Mouse (Mus musculus): Measurements from ENCODE around the gene Mybph.

The Mybph gene

DNA sequence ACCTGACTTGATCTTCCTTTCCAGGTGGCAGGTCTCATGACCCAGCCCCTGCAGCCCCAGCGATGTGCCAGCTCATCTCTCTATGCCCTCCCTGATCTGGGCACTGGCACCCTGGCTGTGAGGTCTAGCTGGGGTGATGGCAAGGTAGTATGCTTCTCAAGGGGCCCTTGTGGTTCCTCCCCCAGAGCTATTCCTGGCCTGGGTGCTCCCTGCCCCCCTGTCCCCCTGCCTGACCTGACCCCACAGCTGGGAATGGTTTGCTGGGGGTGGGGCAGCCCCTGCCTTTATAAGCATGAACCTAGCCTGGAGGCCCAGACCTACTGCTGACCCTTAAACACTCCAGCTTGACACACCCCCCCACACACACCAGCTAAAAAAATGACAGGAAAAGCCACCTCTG lies at the start of gene Mybph:
TSS of gene Mybph (plus strand) at position 323 of the 400 bp plus-strand sequence.
- no peak for DNase-seq (ENCODE audit: low read depth, low spot score)

DNA sequence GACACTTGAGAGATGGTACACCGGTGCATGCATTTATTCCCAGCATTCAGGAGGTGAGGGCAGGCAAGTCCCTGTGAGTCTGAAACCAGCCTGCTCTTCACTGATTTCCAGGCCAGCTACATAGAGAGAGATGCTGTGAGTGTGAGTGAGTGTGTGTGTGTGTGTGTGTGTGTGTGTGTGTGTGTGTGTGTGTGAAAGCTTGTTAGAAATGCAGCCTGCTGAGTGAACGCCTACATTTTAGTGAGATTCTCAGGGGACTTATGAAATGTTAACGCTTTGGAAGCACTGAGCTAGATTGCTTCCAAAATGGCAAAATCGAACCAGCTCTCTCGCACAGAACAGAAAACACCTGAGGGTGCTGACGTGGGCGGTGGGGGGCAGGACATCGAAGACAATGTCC lies 47.2 kb upstream of the Mybph start:
- DNase-seq (ENCODE audit: low read depth, low spot score): no peak

DNA sequence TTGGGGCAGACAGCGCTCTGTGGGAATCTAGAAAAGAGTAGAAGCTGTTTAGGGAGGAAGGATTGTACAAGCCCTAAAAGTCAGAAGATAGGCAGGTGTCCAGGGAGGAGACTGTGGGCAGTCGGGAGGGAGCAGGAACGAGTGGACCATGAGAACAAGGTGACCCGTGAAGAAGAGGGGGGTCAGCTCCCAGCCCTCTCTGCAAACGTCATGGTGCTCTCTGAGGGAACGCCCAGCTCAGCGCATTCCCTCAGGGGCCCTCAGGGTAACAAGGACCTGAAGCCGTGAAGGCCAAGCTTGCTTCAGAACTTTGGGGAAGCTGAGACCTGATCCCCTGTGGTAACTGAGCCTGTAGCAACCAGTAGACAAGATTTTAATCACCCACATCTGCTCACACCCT lies 43.2 kb upstream of the Mybph start:
- DNase-seq (ENCODE audit: low read depth, low spot score): no peak

DNA sequence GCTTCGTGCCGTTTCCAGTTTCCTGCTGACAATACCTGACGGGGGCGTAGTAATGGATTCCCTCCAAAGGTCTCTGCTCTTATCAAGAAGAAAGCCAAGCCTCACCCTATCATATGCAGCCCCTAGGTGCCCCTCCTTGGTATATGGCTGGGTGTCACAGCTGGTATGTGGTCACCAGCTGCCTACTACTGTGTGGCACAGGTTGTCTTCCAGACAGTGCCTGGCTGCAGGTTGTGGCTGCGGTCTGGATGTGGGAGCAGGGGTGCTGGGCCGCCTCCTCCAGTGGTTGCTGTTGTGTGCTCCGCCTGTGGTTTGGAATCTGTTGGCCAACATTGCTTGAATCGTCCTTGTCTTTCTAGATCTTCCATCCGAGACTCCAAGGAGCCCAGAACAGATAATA lies 42.5 kb upstream of the Mybph start:
- no peak for DNase-seq (ENCODE audit: low read depth, low spot score)

DNA sequence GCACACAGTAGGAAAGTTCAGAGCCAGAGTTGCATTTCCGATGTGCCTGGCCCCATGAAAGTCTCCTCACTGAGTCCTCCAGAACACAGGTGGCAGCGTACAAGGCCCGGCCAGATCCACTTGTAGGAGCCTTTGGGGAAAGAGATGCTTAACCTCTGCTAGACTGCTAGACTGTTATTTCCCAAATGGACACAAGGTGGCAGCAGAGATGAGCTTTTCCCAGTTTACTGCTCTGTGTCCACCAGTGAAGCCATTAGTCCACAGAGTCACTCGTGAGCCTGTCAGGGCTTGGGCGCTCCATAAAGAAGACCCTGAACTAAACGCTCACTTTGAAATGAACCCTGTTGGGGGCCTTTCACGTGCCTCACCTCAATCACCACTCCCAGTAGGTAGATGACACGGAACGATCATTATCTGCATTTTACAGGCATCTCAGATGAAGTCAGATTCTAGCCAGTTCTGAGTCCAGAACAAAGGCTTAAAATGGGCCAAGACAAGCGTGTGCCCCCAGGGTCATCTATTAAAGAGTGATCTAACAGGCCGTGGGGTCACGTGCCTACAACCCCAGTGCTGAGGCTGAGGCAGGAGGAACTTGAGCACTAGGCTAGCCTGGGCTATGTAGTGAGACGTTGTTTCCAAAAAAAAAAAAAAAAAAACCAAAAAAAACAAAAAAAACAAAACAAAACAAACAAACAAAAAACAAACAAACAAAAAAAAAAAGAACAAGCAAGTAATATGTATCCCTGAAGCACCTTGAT lies 41.4 kb upstream of the Mybph start:
- peak; percentile 90 for DNase-seq (ENCODE audit: low read depth, low spot score)

DNA sequence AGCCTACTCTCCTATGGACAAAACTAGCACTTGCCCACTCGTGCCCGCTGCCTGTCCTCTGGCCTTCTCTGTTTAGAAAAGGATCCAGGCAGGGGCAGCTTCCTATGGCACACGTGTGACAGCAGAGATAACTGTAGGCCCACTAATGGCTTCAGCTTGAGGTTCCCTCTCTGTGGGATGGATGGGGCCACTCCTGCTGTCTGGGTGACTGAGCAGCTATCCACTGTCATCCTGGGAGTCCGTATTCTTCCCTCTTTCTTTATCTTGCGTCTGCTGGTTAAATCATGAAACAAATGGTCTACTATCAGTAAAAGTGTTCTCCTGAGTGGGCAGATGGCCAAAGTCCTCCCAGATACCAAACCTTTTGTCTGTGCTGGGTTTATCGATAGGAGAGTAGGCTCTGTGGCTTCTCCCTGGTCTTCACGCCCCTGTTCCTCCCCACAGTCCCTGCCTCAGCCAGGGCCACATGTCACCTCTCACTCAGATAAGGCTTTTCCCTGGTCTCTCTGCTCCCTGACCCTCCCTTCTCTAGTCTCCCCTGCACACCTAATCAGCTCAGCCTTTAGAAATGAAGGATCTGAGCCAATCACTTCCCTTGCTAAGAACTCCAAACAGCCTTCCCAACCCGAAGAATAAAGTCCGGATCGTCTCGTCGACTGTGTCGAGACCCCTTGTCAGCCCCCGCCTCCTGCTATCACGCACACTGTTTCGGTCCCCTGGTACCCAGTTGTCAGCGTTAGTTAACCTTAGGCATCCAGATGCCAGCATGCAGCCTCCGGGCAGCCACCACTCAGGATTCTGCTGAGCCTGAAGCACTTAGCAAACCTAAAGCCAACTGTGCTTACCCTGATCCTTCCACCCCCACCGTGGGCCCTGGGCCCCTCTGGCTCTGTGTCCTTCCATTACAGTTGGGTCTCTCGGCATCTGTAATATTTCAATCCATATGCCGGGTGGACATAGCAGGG lies 40.3 kb upstream of the Mybph start:
- no peak for DNase-seq (ENCODE audit: low read depth, low spot score)

DNA sequence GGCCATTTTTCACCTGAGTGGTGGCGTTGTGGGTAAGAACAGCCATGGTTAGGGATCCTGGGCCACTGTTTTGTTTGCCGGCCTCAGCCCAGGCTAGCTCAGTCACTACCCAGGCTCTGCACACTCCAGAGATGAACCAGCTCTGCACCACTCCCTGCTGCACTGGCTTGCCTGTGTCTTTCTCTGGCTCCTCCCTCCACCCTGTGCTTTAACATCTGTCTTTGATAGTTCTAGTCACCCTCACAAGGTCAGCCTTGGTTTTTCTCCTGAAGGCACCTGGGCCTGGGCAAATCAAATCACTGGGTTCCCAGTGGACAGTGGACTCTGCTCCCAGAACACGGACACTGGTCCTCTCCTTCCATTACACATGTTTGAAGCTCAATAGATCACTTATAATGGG lies 39.1 kb upstream of the Mybph start:
- DNase-seq (ENCODE audit: low read depth, low spot score): peak; percentile 39

DNA sequence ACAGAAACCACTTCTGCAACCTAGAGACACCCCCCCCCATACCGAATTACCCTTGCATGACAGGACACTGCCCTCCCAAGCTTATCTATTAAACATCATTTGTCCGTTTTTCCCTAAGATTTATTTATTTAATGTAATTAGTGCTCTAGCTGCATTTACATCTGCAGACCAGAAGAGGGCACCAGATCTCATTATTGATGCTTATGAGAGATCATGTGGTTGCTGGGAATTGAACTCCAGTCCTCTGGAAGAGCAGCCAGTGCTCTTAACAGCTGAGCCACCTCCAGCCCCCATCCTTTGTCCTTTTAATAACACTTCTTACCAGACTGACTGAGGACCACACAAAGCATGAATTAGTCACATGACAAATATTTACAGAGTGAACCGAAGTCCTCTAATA lies 38.6 kb upstream of the Mybph start:
- DNase-seq (ENCODE audit: low read depth, low spot score): peak; percentile 65

DNA sequence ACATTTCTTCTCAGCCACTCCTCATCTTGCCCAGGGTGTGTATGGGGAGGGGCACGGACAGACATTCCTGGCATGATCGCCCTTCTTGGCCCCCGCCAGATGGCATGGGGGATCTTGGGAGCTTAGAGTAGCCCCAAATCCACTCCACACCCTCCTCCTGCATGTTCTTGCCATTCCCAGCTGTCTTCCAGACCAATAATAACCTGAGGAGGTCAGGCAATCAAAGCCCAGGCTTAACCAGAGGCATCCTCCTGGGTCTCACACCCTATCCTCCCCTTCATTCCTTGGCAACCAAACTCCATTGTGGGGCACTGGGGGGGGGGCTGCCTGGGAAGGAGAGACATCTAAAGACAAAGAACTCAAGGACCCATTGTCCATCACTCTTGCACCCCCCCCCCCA lies 32.8 kb upstream of the Mybph start:
- DNase-seq (ENCODE audit: low read depth, low spot score): peak; percentile 21

DNA sequence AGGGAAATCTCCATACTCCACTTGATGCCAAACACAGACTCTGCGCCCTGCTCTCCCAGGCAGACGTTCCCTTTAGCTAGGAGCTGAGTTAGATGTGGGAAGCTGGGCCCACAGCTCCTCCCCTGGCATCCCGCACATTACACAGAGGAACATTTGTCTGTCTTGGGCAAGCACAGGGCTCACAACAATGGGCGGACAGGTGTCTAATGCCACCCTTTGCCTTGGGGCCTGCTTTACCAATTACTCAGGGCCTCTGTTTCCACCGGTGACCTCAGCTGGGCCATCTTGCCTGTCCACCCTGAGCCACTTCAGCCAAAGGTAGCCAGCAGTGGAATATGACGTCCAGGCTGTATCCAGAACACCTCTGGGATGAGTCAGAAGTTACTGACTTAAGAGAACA lies 31.8 kb upstream of the Mybph start:
- no peak for DNase-seq (ENCODE audit: low read depth, low spot score)

DNA sequence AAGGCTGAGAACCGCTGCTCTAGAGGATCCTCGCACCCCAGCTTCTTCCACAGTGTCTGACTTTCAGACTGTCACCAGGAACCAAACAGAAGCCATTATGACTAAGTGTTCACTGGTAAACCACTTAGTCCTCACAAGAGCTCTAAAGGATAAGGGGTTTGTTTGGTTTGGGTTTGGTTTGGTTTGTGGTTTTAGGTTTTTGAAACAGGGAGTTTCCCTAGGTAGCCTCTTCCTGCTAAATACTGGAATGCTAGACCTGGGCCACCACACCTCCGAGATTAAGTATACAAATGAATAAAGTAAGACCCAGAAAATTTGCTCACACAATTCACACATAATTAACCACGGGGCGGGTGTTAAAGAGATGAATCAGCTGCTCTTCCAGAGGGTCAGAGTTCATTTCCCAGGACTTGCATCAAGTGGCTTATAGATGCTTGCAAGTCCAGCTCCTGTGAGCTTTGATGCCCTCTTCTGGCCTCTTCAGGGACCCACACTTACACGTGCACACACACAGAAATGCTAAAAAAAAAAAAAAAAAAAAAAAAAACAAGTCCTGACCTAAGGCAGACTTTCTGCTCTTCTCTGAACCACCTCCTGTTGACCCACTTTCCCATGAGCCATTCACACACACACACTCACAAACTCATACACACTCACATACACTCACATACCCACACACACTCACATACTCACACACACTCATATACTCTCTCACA lies 30.6 kb upstream of the Mybph start:
- no peak for DNase-seq (ENCODE audit: low read depth, low spot score)

DNA sequence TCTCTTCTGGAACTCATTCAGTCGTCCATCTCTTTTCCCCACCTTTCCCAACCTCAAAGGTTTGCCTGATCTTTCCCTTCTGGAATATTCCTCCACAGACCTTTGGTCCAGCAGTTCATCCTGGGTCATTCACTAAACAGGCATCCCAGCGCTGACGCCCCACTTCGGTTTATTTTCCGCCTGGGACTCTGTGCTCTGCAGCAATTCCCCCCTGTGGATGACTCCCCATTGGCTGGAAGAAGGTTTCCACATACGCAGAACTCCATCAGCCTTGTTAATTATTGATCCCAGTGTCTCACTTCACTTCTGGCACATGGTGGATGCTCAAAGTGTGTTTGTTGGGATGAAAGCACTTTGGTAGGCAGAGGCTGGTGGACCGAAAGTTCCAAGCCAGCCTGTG lies 29.8 kb upstream of the Mybph start:
- DNase-seq (ENCODE audit: low read depth, low spot score): no peak

DNA sequence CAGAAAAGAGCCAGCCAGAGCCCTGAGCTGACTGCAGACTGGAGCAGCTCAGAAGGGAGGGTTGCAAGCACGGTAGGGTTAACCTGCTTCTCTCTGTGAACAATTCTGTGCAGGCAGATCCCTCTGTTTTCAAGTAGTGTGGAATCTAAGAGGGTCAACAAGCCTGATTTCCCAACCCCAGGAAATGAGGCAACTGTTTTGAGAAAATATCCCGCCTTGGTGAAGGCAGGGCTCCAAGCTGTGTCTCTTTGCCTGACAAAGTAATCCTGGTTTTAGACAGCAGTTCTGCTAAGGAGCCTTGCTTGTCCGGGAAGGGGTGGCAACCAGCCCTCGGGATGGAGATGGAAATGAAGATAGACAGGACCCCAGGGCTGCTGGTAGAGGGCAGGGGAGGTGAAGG lies 28.8 kb upstream of the Mybph start:
- DNase-seq (ENCODE audit: low read depth, low spot score): no peak

DNA sequence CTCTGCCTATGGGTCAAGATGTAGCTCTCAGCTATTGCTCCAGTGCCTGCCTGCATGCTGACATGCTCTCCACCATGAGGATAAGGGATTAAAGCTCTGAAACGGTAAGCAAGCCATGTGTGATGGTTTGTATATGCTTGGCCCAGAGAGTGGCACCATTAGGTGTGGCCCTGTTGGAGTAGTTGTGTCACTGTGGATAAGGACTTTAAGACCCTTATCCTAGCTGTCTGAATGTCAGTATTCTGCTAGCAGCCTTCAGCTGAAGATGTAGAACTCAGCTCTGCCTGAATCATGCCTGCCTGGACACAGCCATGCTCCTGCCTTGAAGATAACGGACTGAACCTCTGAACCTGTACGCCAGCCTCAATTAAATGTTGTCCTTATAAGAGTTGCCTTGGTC lies 26.7 kb upstream of the Mybph start:
- DNase-seq (ENCODE audit: low read depth, low spot score): no peak

DNA sequence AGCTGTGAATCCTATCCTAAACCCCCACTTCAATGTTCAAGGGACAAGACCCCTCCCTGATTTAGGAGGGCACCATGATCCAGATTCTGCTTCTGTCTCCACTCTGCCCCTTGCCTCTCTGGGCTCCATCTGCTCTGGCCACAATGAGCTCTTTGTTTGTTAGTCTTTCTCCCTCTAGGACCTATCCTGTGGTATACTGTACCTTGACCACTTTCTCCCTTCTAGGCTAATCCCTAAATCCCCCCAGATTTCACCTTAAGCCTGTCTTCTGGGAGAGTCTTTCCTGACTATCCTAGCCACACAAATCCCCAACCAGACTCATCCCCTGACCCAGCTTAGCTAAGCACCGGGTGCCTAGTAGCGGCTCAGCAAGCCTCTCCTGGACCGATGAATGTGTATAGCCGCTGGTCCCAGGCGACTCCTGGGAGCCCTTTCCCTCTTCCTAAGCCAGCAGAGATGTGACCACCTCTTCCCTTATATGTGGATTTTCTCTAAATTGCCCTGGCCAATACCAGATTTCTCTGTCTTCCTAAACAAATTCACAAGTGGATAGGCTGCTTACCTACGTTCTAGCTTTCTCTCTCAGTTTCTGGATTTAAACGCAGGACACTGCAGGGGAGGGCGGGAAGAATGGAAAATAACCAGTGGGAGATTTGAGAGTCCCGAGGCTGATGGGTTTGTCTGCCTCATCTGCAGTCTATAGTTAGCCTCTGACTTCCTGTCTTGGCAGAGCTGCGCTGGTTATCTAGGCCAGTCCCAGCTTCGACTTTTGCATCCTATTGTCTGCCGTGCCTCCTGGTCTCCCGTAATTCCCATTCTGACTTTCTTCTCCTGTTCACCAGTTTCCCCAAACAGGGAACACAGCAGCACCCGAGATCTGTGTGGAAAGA lies 25.6 kb upstream of the Mybph start:
- no peak for DNase-seq (ENCODE audit: low read depth, low spot score)

DNA sequence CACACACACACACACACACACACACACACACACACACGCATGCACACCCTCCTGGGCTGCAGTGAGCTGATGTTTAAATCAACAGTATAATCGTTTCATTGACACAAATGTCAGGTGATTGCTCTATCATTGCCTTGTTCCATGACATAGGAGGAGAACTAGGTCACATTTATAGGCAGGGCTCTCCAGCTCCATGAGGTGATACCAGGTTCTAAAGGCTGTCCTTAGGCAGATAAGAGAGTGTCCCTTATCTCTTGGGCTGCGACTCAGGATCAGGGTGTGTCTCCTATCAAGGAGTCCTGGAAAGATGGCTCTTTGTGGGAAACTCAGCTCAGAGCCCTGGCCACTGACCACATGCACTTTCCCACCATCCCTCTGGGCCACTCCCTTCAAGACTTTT lies 24.7 kb upstream of the Mybph start:
- DNase-seq (ENCODE audit: low read depth, low spot score): no peak

DNA sequence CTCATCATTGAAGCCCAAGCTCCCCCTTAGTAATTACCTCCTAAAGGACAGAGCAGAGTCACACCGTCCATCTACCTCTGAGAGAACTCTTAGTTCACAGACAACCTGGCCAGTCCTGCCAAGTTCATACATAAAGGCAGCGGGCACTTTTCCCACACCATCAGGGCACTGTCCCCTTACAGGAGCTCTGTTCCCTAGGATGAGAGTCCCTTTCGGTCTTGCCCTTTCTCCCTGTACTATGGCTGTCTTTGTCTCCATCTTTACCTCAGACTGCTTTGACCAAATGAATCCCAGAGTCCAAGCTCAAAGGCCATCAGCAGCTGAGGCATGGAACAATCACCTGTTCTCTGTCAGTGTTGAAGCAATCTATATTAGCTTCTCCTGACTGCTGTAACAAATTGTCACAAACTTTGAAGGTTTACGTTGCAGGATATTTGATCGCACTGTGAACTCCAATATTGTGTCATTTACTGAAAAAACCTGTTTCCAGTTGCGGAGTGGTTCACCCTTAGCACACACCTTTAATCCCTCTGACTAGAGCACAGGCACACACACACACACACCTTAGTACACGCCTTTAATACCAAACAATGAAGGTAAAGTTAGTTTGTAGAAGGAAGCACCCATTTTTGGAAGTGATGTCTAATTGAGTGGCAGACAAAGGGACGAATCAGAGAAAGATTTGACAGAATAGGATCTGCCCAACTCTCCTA lies 24.1 kb upstream of the Mybph start:
- no peak for DNase-seq (ENCODE audit: low read depth, low spot score)

DNA sequence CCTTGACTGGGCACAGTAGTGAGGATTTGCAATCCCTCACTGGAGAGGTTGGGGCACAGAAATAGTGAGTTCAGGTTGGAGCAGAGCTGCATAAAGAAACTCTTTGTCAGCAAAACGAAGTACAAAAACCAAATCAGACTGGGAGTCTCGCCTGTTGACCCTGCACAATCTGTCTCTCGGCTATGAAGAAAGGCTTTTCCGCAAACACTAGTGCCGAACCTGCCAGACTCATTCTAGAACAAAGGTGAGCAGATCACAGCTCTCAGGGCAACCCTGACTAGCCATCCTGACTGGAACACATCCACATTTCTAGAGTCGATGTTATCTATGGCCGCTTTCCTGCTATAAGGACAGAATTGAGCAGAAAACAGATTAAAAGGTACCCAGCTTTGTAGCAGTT lies 20.2 kb upstream of the Mybph start:
- no peak for DNase-seq (ENCODE audit: low read depth, low spot score)

DNA sequence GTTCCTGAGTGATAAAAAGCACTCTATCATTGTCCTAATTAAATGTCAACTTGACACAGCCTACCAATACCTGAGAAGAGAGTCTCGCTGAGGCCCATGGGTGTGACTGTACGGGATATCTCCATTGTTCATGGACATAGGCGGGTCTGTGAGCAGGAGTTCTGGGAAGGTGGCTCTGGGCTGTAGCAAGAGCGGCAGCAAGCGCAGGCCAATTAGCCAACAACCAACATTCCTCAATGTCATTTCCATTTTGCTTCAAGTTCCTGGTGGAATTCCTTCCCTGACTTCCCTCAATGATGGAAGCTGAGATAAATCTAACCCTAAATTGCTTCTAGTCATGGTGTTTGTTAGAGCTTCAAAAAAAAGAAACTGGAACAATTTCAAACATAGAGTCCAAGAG lies 15.3 kb upstream of the Mybph start:
- peak; percentile 59 for DNase-seq (ENCODE audit: low read depth, low spot score)

DNA sequence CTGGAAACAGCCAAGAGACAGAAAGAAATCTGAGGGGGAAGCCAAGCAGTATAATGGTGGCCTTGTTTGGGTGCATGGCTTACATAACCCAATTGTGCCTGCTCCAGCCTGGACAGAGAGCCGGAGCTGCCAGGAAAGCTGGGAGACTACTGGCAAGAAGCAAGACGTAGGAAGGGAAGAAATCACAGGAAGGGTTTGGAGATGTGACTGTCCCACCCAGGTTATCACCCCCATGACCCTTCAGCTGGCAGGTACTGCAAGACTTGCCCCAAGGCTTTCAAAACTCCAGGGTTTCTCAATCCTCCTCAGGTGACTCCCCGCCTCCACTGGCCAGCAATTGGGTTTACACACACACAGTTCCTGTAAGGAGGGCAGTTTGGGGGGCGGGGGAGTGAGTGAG lies 11.2 kb upstream of the Mybph start, which contains the start of gene Chil1:
TSS of gene Chil1 (plus strand) at position 152 of the 400 bp plus-strand sequence.
- no peak for DNase-seq (ENCODE audit: low read depth, low spot score)
